Mouse (Mus musculus): Measurements from ENCODE around the gene Agxt.

GRCm38 (mm10) chr1:93125256-93125655 is 9.8 kb upstream of the Agxt start:
- TF ChIP-seq POLR2A (IDR thresholded peaks at IDR 0.05; ENCODE audit: extremely low read depth, insufficient read depth, low read length) (no peak), CTCF (IDR thresholded peaks at IDR 0.05; ENCODE audit: extremely low read depth, insufficient read depth, low read length) (no peak)
